ENCODE assay signal across 21 mouse cellular contexts in genomic region chr7:40936617-40937212, GRCm38 (mm10). TPM values are rescaled to one million over a fixed set of nuclear protein-coding genes. Genes with fewer than 3 reads are reported as not detected.
"Had no signal": no experiment of that assay in that cellular context is flagged by ENCODE, and none has a peak within 500 bp of the region (broad histone marks: within the 10 kb centered on the region; RNA-seq: fewer than 3 reads in every experiment).

No protein-coding gene starts in this region.

- H3K4me1 ChIP-seq: kidney, embryonic 15.5 days; limb, embryonic 10.5 days; liver, embryonic 15.5 days; neural tube, embryonic 15.5 days had no signal

- H3K9me3 ChIP-seq: kidney, embryonic 15.5 days; limb, embryonic 10.5 days; liver, embryonic 15.5 days; neural tube, embryonic 15.5 days had no signal

- H3K27me3 ChIP-seq: kidney, embryonic 15.5 days; liver, embryonic 15.5 days; neural tube, embryonic 15.5 days had no signal

- H3K4me3 ChIP-seq: kidney, embryonic 15.5 days; limb, embryonic 10.5 days; liver, embryonic 15.5 days; myocyte; neural tube, embryonic 15.5 days had no signal

- ATAC-seq: lung, postnatal 0 days had no signal

- H3K4me2 ChIP-seq: kidney, embryonic 15.5 days; liver, embryonic 11.5 days; liver, embryonic 15.5 days; neural tube, embryonic 15.5 days had no signal

- H3K36me3 ChIP-seq: kidney, embryonic 15.5 days; limb, embryonic 10.5 days; liver, embryonic 15.5 days had no signal

- H3K27ac ChIP-seq: kidney, embryonic 15.5 days; limb, embryonic 10.5 days; liver, embryonic 15.5 days; neural tube, embryonic 15.5 days; stomach, postnatal 0 days had no signal

- H3K9ac ChIP-seq: kidney, embryonic 15.5 days; liver, embryonic 15.5 days; neural tube, embryonic 15.5 days had no signal

- DNase-seq: kidney, adult 2 months; kidney, postnatal 14 days; lung, adult 2 months; lung, postnatal 36 days; thymus, postnatal 14 days had no signal

RNA-seq across cellular contexts. Expression of gene Vstm2b, which starts 38.6 kb away (rescaled TPM):
- total RNA-seq: megakaryocyte progenitor cell, adult 5-6 weeks had no signal
- polyA plus RNA-seq: liver, embryonic 15.5 days; myocyte had no signal

RNA-seq across cellular contexts. Expression of gene 4930433I11Rik, which starts 50.6 kb away (rescaled TPM):
- total RNA-seq: layer of hippocampus, adult 8-10 months; layer of hippocampus, postnatal 14 days; left cerebral cortex, adult 18-20 months; left cerebral cortex, postnatal 10 days; megakaryocyte progenitor cell, adult 5-6 weeks had no signal
- polyA plus RNA-seq: kidney, adult 2 months; kidney, embryonic 15.5 days; large intestine, adult 2 months; limb, embryonic 10.5 days; limb, embryonic 14.5 days; liver, embryonic 11.5 days; liver, embryonic 15.5 days; lung, adult 2 months; lung, postnatal 0 days; myocyte; neural tube, embryonic 11.5 days; neural tube, embryonic 15.5 days; stomach, postnatal 0 days had no signal
